ENCODE assay signal across 9 mouse cellular contexts in genomic region chr7:110638305-110639110, GRCm38 (mm10). TPM values are rescaled to one million over a fixed set of nuclear protein-coding genes. Genes with fewer than 3 reads are reported as not detected.
DNase-seq lines count a peak whose midpoint lies in the region; ATAC-seq lines count a peak whose summit lies in the region.
"Had no signal": no experiment of that assay in that cellular context is flagged by ENCODE, and none has a peak within 500 bp of the region (broad histone marks: within the 10 kb centered on the region; RNA-seq: fewer than 3 reads in every experiment).

No protein-coding gene starts in this region.

- ATAC-seq in limb, embryonic 12.5 days (ENCODE audit: insufficient number of reproducible peaks, insufficient read depth, low FRiP score, low TSS enrichment, low read depth), result no peak
- ATAC-seq in forebrain, embryonic 15.5 days (replicated peaks), result peak; percentile 41; the same call in 1 of the 2 replicates
- ATAC-seq in stomach, embryonic 14.5 days (ENCODE audit: insufficient number of reproducible peaks, insufficient read depth, low FRiP score, low read depth), result peak; percentile 37; the same call in 1 of the 2 replicates

- H3K4me2 ChIP-seq in limb, embryonic 12.5 days, result no peak overlapping the region
- H3K4me2 ChIP-seq in forebrain, embryonic 15.5 days (replicated peaks), result no peak overlapping the region
- H3K4me2 ChIP-seq in stomach, embryonic 14.5 days (replicated peaks; ENCODE audit: low read depth, low read length), result no peak overlapping the region

- no peak for DNase-seq in limb, embryonic 10.5 days (ENCODE audit: low spot score)
- DNase-seq in kidney, adult 8-10 months, result peak; percentile 46 to 69
- DNase-seq in left cerebral cortex, postnatal 10 days (ENCODE audit: extremely low spot score in 1 of 2, low spot score in 2 of 2), result no peak
- no peak for DNase-seq in frontal cortex, postnatal 14 days (ENCODE audit: low spot score in 2 of 2)

- intact Hi-C loops in left cerebral cortex, postnatal 10 days (cut with DNase I), result no loop called here

- no peak overlapping the region for H3K27ac ChIP-seq in limb, embryonic 12.5 days
- H3K27ac ChIP-seq in limb, embryonic 10.5 days, result no peak overlapping the region
- no peak overlapping the region for H3K27ac ChIP-seq in forebrain, embryonic 15.5 days (replicated peaks)
- H3K27ac ChIP-seq in stomach, embryonic 14.5 days (ENCODE audit: low read length), result peak overlapping the region; percentile 12; the same call in 1 of the 2 replicates
- H3K27ac ChIP-seq: left cerebral cortex, adult 2 months had no signal

- H3K9ac ChIP-seq in limb, embryonic 12.5 days (replicated peaks), result 0 out of 2 replicates have a peak overlapping the region, but pooled peaks have one; percentile 12
- H3K9ac ChIP-seq in forebrain, embryonic 15.5 days (replicated peaks), result no peak overlapping the region
- H3K9ac ChIP-seq in stomach, embryonic 14.5 days (replicated peaks; ENCODE audit: low read depth, low read length), result no peak overlapping the region

- peaks cover 13% of the 10 kb centered on the region; the same call in 1 of the 2 replicates for H3K4me1 ChIP-seq in limb, embryonic 12.5 days (replicated peaks)
- H3K4me1 ChIP-seq in limb, embryonic 10.5 days, result peaks cover 40% of the 10 kb centered on the region
- peaks cover 7% of the 10 kb centered on the region; the same call in 1 of the 2 replicates for H3K4me1 ChIP-seq in forebrain, embryonic 15.5 days
- peaks cover 9% of the 10 kb centered on the region for H3K4me1 ChIP-seq in stomach, embryonic 14.5 days (ENCODE audit: control insufficient read depth, insufficient read depth, low read length)

- 67% methylated on average over 17 of the region's 17 CpGs for WGBS in limb, embryonic 12.5 days
- 69% methylated on average over 17 of the region's 17 CpGs for WGBS in limb, embryonic 10.5 days
- 27% methylated on average over 17 of the region's 17 CpGs for WGBS in forebrain, embryonic 15.5 days
- WGBS in stomach, embryonic 14.5 days, result 43% methylated on average over 16 of the region's 17 CpGs

- no peaks in the 10 kb centered on the region for H3K9me3 ChIP-seq in limb, embryonic 12.5 days
- no peaks in the 10 kb centered on the region for H3K9me3 ChIP-seq in limb, embryonic 10.5 days (replicated peaks)
- H3K9me3 ChIP-seq in forebrain, embryonic 15.5 days, result no peaks in the 10 kb centered on the region
- H3K9me3 ChIP-seq in stomach, embryonic 14.5 days (ENCODE audit: control insufficient read depth, low read depth, low read length), result no peaks in the 10 kb centered on the region

- no peaks in the 10 kb centered on the region for H3K27me3 ChIP-seq in limb, embryonic 12.5 days
- no peaks in the 10 kb centered on the region for H3K27me3 ChIP-seq in limb, embryonic 10.5 days (ENCODE audit: low read depth, poor library complexity, severe bottlenecking)
- no peaks in the 10 kb centered on the region for H3K27me3 ChIP-seq in forebrain, embryonic 15.5 days
- no peaks in the 10 kb centered on the region for H3K27me3 ChIP-seq in stomach, embryonic 14.5 days (ENCODE audit: control insufficient read depth, insufficient read depth, low read length)

- no peak overlapping the region for H3K4me3 ChIP-seq in limb, embryonic 12.5 days (replicated peaks)
- H3K4me3 ChIP-seq in limb, embryonic 10.5 days, result no peak overlapping the region
- no peak overlapping the region for H3K4me3 ChIP-seq in forebrain, embryonic 15.5 days
- no peak overlapping the region for H3K4me3 ChIP-seq in stomach, embryonic 14.5 days (ENCODE audit: low read depth, low read length)
- H3K4me3 ChIP-seq: left cerebral cortex, adult 2 months had no signal

- H3K36me3 ChIP-seq in limb, embryonic 12.5 days, result no peaks in the 10 kb centered on the region
- H3K36me3 ChIP-seq in limb, embryonic 10.5 days, result no peaks in the 10 kb centered on the region
- H3K36me3 ChIP-seq in forebrain, embryonic 15.5 days, result no peaks in the 10 kb centered on the region
- no peaks in the 10 kb centered on the region for H3K36me3 ChIP-seq in stomach, embryonic 14.5 days (ENCODE audit: control insufficient read depth, insufficient read depth, low read length)

RNA-seq across cellular contexts. Expression of gene Adm, which starts 11.0 kb away (rescaled TPM):
- 1.2 and 2.1 TPM in 2 replicates for polyA plus RNA-seq in limb, embryonic 12.5 days (2016; fragmentation: Nextera tagmentation; extraction: Ambion mirVana)
- 1.3 and 1.6 TPM in 2 replicates for polyA plus RNA-seq in limb, embryonic 10.5 days (2016; fragmentation: Nextera tagmentation; extraction: Ambion mirVana)
- 3.7 and 5.3 TPM in 2 replicates for polyA plus RNA-seq in forebrain, embryonic 15.5 days (2015; fragmentation: Nextera tagmentation; extraction: Ambion mirVana)
- 3.4 and 4.0 TPM in 2 replicates for polyA plus RNA-seq in stomach, embryonic 14.5 days (2014; fragmentation: Nextera tagmentation; extraction: Ambion mirVana)
- 1 to 10 TPM; 1.5 to 3.4 TPM for total RNA-seq in left cerebral cortex, postnatal 10 days (2021)
- total RNA-seq: MEL had no signal

RNA-seq across cellular contexts. Expression of gene Sbf2, which starts 23.8 kb away (rescaled TPM):
- polyA plus RNA-seq in limb, embryonic 12.5 days (2016; fragmentation: Nextera tagmentation; extraction: Ambion mirVana), result 34.2 and 35.1 TPM in 2 replicates
- 26.8 and 28.7 TPM in 2 replicates for polyA plus RNA-seq in limb, embryonic 10.5 days (2016; fragmentation: Nextera tagmentation; extraction: Ambion mirVana)
- 66.4 and 68.8 TPM in 2 replicates for polyA plus RNA-seq in forebrain, embryonic 15.5 days (2015; fragmentation: Nextera tagmentation; extraction: Ambion mirVana)
- polyA plus RNA-seq in stomach, embryonic 14.5 days (2014; fragmentation: Nextera tagmentation; extraction: Ambion mirVana), result 46.1 and 48.8 TPM in 2 replicates
- 10 to 100 TPM; 78.8 to 81.4 TPM for total RNA-seq in left cerebral cortex, postnatal 10 days (2021)

Comparison
In these comparisons a context has a peak if more than half of its experiments do, and no peak if none do; other contexts are left out.
1. DNase-seq: peak in kidney, adult 8-10 months (2 of 2); none in limb, embryonic 10.5 days (single experiment), left cerebral cortex, postnatal 10 days (0 of 2) and frontal cortex, postnatal 14 days (0 of 2).